Mouse (Mus musculus) kidney, adult 18-20 months (tissue): ENCODE results near the gene Ndst2.

ENCODE experiments used
- DNase-seq: peaks from one replicate; pipeline ENCODE4 v3.0.0; 2021

The Ndst2 gene

DNA sequence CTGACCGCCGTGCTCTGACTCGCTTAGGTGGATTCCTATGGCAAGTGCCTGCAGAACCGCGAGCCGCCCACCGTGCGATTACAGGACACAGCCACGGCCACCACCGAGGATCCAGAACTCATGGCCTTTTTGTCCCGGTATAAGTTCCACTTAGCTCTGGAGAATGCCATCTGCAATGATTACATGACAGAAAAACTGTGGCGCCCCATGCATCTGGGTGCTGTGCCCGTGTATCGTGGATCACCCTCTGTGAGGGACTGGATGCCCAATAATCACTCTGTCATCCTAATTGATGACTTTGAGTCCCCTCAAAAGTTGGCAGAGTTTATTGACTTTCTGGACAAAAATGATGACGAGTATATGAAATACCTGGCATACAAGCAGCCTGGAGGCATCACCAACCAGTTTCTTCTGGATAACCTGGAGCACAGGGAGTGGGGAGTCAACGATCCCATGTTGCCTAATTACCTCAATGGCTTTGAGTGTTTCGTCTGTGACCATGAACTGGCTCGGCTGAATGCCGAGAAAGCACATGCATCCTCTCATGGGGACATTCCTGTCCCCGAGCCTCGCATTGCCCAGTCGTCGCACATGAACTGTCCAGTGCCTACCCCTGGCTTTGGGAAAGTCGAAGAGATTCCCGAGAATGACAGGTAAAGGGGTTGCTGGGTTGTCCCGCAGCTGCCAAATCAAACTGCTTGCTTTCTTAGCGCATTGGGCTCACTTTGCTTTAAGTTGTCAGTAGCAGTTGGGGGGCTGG lies 38.4 kb downstream of the Ndst2 start:
- peak; percentile 28 for DNase-seq

DNA sequence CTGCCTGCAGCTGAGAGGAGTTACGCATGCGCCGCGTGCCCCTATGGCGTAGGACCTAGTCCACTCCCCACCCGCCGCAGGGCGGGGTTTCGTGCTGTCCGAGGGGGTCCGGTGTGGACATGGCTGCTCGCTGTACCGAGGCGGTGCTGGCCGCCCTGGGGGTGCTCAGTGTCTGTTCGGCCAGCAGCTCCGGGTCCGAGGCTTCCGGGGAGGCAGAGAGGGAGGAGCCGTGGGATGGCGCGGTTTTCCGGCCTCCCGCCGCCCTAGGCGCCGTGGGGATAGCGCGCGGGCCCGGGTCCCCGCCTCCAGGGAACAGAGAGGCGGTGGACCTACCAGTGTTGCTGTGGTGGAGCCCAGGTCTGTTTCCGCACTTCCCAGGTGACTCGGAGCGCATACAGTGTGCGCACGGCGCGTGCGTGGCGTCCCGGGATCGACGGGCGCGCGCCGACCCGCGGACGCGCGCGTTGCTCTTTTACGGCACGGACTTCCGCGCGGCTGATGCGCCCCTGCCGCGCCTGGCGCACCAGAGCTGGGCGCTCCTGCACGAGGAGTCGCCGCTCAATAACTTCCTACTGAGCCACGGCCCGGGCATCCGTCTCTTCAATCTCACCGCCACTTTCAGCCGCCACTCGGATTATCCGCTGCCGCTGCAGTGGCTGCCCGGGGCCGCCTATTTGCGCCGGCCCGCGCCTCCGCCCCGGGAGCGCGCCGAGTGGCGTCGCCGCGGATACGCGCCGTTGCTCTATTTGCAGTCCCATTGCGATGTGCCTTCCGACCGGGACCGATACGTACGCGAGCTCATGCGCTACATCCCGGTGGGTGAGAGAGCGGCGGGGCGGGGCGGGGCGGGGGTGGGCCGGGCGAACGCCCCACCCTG lies 39.2 kb downstream of the Ndst2 start, which contains the start of gene Fut11:
Fut11 (plus strand) TSS at position 85 of the 877 bp plus-strand sequence.
- DNase-seq, result peak; percentile 76

DNA sequence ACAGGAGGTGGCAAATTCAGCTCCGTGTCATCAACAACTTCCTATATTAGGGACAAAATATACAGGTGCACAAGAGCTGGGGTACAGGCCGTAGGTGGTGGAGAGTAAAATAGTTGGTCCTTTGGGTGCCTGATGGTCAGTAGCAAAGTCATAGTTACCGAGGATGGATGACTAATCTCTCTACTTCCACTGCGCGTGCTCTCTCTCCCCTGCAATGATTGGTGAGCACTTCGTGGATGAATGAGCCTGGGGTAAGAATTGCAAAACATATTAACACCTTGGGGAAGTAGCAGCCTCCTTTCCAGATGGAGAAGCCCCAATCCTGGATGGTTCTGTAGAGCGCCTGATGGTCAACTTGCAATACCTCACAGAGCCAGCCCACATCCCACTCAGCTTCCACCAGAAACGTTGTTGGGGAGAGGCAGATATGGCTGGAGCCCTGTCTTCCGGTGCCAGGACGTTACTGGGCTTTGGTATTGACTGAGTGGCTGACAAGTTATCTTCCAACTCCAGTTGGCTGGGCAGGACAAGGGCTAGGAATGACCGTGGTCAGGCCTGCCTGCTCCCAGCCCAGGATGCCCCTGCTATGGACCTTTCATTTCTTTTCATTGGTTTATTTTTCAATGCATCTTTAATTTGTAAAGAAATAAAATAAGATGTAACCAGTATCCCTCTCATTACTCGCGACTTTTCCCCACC lies 40.0 kb downstream of the Ndst2 start:
- no peak for DNase-seq

DNA sequence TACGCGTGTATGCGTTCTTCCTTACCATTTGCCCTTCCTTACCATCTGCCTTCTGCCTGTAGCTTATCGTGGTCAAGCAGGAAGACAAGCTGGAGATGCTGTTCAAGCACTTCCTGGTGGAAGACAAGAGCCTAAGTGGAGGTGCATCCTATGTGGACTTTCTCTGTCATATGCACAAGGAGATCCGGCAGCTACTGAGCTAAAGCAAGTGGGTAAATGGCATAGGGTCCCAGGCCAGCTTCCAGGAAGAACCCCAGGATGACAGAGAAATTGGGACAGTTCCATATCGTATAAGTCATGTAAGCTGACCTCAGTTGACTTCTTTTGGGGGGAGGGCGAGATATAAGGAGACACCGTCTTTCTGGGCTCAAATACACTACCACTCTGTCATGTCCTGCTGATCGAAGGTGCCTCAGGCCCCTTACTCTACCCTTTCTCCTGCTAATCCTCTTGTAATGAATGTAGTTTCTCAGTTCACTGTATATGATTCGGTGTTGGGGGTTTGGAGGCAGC lies 40.7 kb downstream of the Ndst2 start:
- no peak for DNase-seq

DNA sequence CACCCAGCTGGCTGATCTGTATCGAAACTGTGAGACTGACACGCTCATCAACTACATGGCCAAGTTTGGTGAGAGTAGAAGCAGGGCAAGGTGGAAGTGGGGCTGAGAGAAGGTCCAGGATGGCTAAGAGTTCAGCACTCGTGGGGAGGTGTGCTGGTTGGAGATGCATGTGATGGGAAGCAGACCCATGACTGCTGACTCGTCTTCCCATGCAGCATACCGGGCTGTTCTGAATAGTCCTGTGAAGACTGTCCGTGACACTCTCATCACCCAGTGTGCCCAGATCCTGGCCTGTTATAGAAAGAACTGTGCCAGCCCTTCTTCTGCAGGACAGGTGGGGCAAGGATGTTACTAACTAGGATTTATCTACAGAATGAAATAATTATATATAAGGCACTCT lies 42.6 kb downstream of the Ndst2 start:
- DNase-seq, result no peak

DNA sequence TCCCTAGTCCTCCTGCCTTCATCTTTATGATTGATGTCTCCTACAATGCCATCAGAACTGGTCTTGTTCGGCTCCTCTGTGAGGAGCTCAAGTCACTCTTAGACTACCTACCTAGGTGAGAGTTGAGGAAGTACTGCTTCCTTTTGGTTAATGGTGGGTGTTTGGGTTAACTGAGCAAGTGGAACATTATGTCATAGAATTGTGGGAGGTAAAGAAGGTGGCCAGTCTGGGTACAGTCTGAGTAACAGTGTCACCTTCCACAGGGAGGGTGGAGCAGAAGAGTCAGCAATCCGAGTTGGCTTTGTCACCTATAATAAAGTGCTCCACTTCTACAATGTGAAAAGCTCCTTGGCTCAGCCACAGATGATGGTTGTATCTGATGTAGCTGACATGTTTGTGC lies 45.4 kb downstream of the Ndst2 start:
- DNase-seq, result no peak

DNA sequence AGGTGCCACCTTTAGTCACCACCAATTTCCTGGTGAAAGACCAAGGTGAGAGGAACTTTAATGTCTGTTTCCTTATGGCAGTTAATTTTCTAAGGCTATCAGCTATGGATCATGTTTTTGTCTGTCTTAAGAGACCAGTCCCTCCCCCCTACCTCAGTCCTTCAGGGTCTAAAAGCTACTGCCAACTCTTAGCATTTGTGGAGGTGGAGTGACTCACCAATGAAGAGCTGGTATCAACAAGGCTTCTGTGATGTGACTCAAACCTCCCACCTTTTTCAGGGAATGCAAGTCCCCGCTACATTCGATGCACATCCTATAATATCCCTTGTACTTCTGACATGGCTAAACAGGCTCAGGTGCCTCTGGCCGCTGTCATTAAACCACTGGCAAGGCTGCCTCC lies 47.8 kb downstream of the Ndst2 start:
- no peak for DNase-seq

DNA sequence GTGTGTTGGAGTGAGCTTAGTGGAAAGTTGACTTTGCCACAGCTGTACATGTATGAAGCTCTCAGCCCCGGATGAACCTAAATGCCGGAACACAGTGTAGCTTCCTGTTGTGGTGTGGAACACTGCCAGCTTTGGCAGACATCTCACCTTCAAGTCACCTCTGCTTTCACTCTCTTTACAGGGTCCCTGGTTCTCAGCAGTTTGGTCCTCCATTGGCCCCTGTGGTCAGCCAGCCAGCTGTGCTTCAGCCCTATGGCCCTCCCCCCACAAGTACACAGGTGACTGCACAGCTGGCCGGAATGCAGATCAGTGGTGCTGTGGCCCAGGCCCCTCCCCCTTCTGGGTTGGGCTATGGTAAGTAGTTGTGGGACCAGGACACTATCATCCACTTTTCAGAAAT lies 51.9 kb downstream of the Ndst2 start:
- DNase-seq, result peak; percentile 54

DNA sequence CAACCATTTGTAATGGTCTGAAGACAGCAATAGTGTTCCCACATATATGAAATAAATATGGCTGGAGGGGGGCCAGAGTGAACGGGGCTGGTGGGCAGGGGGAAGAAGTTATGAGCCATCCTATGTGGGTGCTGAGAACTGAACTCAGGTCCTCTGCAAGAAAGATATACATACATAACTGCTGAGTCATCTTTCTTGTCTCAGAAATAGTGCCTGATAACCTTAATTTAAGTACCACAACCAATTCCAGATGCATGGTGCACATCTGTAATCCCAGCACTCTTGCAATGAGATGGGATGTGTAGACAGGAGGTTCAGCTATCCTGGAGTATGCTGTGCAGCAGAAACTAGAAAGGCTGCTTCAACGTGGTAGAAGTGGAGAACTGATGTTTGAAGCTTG lies 52.6 kb downstream of the Ndst2 start:
- no peak for DNase-seq

DNA sequence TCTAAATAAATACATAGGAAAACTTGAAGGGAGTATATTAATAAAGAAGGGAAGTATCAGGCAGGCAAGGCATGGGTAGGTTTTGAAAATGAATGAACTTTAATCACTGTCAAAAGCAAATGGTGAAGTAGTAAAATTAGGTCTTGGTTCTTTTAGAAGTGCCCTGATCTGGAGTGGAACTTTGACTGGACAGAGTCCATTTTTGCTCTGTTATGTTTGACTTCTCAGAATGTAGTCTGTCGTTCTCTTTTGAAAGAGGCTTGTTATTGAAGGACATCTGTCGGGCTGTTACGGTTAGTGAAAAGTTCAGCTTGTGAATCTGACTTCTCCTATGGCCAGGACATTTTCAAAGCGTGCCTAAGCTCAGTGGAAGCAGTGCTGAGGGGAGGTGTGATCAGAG lies 56.5 kb downstream of the Ndst2 start:
- no peak for DNase-seq

DNA sequence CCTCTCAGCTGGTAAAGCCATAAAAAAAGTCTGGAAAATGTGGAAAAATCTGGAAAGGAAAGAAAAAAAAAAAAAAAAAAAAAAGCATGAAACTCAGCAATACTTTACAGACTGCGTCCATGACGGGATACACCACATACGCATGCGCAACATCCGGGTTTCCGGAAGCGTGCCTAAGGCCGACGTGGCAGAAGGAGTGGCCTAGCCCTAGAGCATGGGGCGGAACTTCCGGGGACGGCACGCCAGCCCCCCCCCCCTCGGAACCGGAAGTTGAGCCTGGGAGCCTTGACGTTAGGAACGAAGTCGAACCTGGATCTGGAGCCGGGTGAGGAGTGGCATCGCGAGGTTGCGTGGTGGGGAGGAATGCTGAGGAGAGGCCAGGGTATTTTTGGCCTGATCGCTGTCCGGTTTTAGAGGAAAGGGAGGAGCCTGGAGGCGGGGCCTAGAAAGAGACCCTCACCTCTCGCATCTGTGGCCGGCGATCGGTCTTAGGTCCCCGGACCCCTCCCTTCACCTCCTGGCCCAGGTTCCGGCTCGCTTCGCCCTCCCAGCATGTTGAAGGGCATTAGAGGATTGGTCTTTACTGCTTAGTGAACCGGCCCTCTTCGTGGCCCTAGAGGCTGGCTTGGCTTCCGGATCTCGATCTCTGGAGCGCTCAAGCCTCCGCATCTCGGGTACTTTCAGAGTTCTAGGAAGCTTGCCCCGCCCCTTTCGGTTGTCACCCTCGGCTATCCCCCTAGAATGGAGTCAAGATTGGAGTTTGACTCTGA lies 60.1 kb downstream of the Ndst2 start, which contains the start of gene Sec24c:
Sec24c (plus strand) TSS at position 245 of the 770 bp plus-strand sequence.
- peak; percentile 95 for DNase-seq

DNA sequence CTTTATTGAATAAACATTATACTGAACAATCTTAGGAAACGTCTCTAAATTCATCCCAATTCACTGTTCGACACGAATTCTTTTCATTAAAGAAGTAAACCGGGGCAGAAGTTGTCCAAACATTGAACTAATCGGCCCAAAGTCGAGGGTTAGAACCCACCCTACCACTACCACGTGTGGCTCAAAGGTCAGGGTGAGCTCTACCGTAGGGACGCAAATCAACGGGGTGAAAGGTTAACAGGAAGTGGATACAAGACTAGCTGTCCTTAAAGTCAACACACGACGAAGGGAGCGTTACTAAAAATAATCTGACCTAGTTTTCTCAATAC lies 60.7 kb downstream of the Ndst2 start:
- peak; percentile 69 for DNase-seq
